Mouse (Mus musculus): ENCODE results near the gene Pon1. TPM values are rescaled to one million over a fixed set of nuclear protein-coding genes. Genes with fewer than 3 reads are reported as not detected.

The Pon1 gene
- polyA plus RNA-seq, 1 experiment from 2014 or later: 548 TPM

DNA sequence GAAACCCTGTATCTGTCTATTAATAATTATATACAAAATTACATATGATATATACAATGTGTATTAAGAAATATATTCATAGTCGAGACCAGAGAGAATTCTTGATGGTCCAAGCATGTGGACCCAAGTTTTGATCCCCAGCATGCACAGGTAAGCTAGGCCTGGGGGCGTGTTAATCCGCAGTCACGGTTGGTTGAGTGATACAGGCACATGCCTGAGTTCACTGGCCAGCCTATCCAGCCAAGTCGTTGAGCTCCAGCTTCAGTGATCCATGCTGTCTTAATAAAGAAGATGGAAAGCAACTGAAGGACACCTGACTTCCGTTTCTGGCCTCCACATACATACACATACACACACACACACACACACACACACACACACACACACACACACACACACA is 57.7 kb downstream of the Pon1 start:
- Histone ChIP-seq H3K36me3 (replicated peaks; ENCODE audit: insufficient read depth, low read length) (no peaks in the 10 kb centered on the region), H3K9ac (replicated peaks) (no peak overlapping the region), H3K4me1 (ENCODE audit: insufficient read depth) (peaks cover 3% of the 10 kb centered on the region; the same call in 1 of the 2 replicates), H3K27ac (ENCODE audit: low read depth) (no peak overlapping the region), H3K4me3 (ENCODE audit: low read depth, low read length) (no peak overlapping the region), H3K27me3 (ENCODE audit: insufficient read depth, low read length) (no peaks in the 10 kb centered on the region), H3K9me3 (ENCODE audit: low read length) (no peaks in the 10 kb centered on the region), H3K4me2 (ENCODE audit: low read depth, low read length) (no peak overlapping the region)
- DNase-seq: no peak
- TF ChIP-seq EP300 (IDR thresholded peaks at IDR 0.05; ENCODE audit: low read depth) (no peak), CTCF (IDR thresholded peaks at IDR 0.05; ENCODE audit: low read depth) (no peak)
- ATAC-seq: no peak
- 85% methylated on average over 6 of the region's 6 CpGs for WGBS (ENCODE audit: insufficient replicate concordance)

DNA sequence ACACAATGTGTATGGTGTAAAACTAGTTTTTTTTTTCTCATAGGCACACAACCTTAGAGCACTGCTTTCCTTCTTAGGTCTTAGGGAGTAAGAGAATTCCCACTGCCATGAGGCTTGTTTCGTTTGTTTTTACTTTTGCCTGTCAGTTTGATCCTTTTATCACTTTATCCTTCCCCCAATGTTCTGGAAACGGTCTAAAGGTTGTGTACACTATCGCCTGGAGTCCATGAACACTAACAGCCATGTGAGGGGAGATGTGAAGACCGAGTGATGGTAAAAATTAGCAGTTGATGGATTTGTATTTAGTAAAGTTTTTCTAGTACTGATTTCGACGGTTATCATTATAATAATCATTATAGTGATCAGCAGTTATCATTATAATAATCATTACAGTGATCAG is 58.8 kb downstream of the Pon1 start:
- H3K36me3 ChIP-seq (replicated peaks; ENCODE audit: insufficient read depth, low read length): no peaks in the 10 kb centered on the region
- H3K27ac ChIP-seq (ENCODE audit: low read depth): peak overlapping the region; percentile 36; the same call in 1 of the 2 replicates
- no peak overlapping the region for H3K4me2 ChIP-seq (ENCODE audit: low read depth, low read length)
- H3K27me3 ChIP-seq (ENCODE audit: insufficient read depth, low read length): no peaks in the 10 kb centered on the region
- H3K9ac ChIP-seq (replicated peaks): no peak overlapping the region
- H3K9me3 ChIP-seq (ENCODE audit: low read length): no peaks in the 10 kb centered on the region
- no peak for TF ChIP-seq CTCF (IDR thresholded peaks at IDR 0.05; ENCODE audit: low read depth)
- TF ChIP-seq EP300 (IDR thresholded peaks at IDR 0.05; ENCODE audit: low read depth): no peak
- H3K4me3 ChIP-seq (ENCODE audit: low read depth, low read length): no peak overlapping the region
- peaks cover 3% of the 10 kb centered on the region; the same call in 1 of the 2 replicates for H3K4me1 ChIP-seq (ENCODE audit: insufficient read depth)
- DNase-seq (no peak), ATAC-seq (peak; percentile 56; the same call in 1 of the 2 replicates)
- WGBS (ENCODE audit: insufficient replicate concordance): 70% methylated on average over 6 of the region's 6 CpGs

DNA sequence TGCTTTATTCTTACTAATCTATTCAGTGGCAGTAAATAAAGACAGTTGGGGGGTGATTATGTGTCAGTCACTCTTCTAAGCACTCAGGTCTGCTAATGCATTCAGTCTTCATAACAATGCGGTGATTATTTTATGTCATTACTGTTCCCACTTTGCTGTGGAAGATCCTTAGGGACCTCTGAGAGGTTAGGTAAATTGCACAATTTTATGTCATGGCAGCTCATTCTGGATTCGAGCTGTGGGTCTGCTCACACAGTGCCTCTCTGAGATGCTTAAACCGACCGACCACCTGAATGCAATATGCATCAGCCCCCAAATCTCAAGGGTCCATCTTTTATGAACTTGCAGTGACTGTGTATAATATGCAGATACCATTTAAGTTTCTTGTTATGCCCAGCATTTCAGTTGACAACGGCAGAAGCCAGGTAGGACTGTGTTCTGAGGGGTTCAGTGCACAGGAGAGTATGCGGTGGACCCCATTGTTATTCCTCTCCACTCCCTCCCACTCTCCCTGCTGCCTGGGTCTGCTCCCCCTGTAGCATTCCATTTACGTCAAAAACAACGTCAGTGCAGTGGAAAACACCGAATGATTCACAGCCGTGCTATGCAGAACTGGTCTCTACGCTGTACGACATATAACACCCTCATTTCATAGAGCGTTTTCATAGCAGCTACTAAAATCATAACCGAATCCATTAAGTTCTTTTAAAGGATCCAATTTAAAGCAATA is 64.2 kb downstream of the Pon1 start:
- no peaks in the 10 kb centered on the region for H3K9me3 ChIP-seq (ENCODE audit: low read length)
- no peak for ATAC-seq
- peaks cover 3% of the 10 kb centered on the region; the same call in 1 of the 2 replicates for H3K4me1 ChIP-seq (ENCODE audit: insufficient read depth)
- 86% methylated on average over 14 of the region's 14 CpGs for WGBS (ENCODE audit: insufficient replicate concordance)
- H3K4me3 ChIP-seq (ENCODE audit: low read depth, low read length): no peak overlapping the region
- H3K27ac ChIP-seq (ENCODE audit: low read depth): no peak overlapping the region
- no peaks in the 10 kb centered on the region for H3K27me3 ChIP-seq (ENCODE audit: insufficient read depth, low read length)
- no peak overlapping the region for H3K9ac ChIP-seq (replicated peaks)
- no peak overlapping the region for H3K4me2 ChIP-seq (ENCODE audit: low read depth, low read length)
- TF ChIP-seq EP300 (IDR thresholded peaks at IDR 0.05; ENCODE audit: low read depth) (no peak), CTCF (IDR thresholded peaks at IDR 0.05; ENCODE audit: low read depth) (no peak)
- no peak for DNase-seq
- H3K36me3 ChIP-seq (replicated peaks; ENCODE audit: insufficient read depth, low read length): no peaks in the 10 kb centered on the region; the same call in 1 of the 2 replicates

DNA sequence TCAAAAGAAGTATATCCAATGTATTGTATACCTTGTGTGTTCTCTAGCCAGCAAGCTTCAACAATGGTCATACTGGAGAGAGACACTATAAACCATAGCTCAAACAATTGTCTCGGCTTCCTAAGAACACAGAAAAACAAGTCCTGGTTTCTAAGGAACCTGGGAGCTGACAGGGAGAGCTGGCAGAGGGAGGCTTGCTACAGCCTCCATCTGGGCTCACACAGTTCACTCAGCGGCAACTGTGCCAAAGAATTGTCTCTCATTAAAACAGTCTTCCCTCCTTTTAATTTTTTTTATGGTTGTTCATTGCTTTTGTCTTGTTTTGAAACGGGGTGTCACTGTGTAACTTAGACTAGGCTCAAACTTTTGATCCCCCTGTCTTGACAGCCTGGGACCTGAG is 73.5 kb downstream of the Pon1 start:
- 76% methylated on average over 3 of the region's 3 CpGs for WGBS (ENCODE audit: insufficient replicate concordance)
- Histone ChIP-seq H3K4me3 (ENCODE audit: low read depth, low read length) (no peak overlapping the region), H3K9me3 (ENCODE audit: low read length) (no peaks in the 10 kb centered on the region), H3K4me1 (ENCODE audit: insufficient read depth) (no peaks in the 10 kb centered on the region), H3K27me3 (ENCODE audit: insufficient read depth, low read length) (no peaks in the 10 kb centered on the region), H3K27ac (ENCODE audit: low read depth) (no peak overlapping the region), H3K4me2 (ENCODE audit: low read depth, low read length) (no peak overlapping the region), H3K36me3 (replicated peaks; ENCODE audit: insufficient read depth, low read length) (no peaks in the 10 kb centered on the region), H3K9ac (replicated peaks) (no peak overlapping the region)
- TF ChIP-seq CTCF (IDR thresholded peaks at IDR 0.05; ENCODE audit: low read depth) (no peak), EP300 (IDR thresholded peaks at IDR 0.05; ENCODE audit: low read depth) (no peak)
- ATAC-seq (no peak), DNase-seq (no peak)

DNA sequence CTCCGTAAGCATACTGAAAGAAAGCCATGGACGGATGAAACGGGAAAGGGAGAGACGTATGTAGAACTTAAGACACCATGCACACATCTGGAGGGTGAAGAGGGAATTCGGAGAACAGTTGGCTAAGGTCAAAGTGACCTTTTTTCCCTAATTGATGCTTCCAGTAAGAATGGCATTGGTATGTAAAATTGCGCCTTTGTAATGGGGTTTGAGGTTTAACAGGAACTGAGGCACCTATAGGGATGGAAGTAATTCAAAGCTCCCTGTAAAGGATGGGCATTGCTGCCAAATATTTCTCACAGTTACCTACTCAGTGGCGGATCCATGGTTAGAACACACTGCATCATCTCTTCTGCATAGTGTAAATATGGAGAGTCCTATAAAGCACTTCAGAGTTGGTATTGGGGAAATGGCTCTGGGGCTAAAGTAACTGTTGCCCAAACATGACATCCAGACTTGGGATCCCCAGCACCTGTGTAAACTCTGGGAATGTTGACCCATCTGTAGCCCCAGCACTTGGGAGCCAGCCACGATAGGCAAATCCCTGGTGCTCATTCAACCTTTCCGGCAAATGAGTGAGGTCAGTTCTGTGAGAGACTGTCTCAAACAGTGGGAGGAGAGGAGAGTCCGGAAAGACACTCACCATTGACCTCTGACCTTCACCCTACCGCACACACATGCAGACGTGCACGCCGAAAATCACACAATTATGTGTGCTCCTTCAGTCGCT is 74.4 kb downstream of the Pon1 start:
- DNase-seq (no peak), ATAC-seq (no peak)
- no peak overlapping the region for H3K27ac ChIP-seq (ENCODE audit: low read depth)
- no peak overlapping the region for H3K9ac ChIP-seq (replicated peaks)
- H3K27me3 ChIP-seq (ENCODE audit: insufficient read depth, low read length): no peaks in the 10 kb centered on the region
- no peaks in the 10 kb centered on the region for H3K4me1 ChIP-seq (ENCODE audit: insufficient read depth)
- H3K4me3 ChIP-seq (ENCODE audit: low read depth, low read length): no peak overlapping the region
- no peaks in the 10 kb centered on the region for H3K36me3 ChIP-seq (replicated peaks; ENCODE audit: insufficient read depth, low read length)
- TF ChIP-seq CTCF (IDR thresholded peaks at IDR 0.05; ENCODE audit: low read depth): no peak
- no peak for TF ChIP-seq EP300 (IDR thresholded peaks at IDR 0.05; ENCODE audit: low read depth)
- no peak overlapping the region for H3K4me2 ChIP-seq (ENCODE audit: low read depth, low read length)
- no peaks in the 10 kb centered on the region for H3K9me3 ChIP-seq (ENCODE audit: low read length)
- 75% methylated on average over 15 of the region's 15 CpGs for WGBS (ENCODE audit: insufficient replicate concordance)

Other genes starting within 250 kb of the Pon1 start
- 43.3 and 44.4 TPM in 2 replicates for gene Pon3, start 62.3 kb upstream of the Pon1 start, polyA plus RNA-seq (2015; fragmentation: Nextera tagmentation; extraction: Ambion mirVana)
- gene Pon2, start 104.5 kb upstream of the Pon1 start, polyA plus RNA-seq (2015; fragmentation: Nextera tagmentation; extraction: Ambion mirVana): 32.5 and 34.3 TPM in 2 replicates
- gene Asb4, start 189.4 kb upstream of the Pon1 start, polyA plus RNA-seq (2015; fragmentation: Nextera tagmentation; extraction: Ambion mirVana): 1.8 and 2.2 TPM in 2 replicates